Mouse (Mus musculus): ENCODE data around the gene Timm8a2. TPM values are rescaled to one million over a fixed set of nuclear protein-coding genes. Genes with fewer than 3 reads are reported as not detected.
A peak's percentile ranks its signal among the peaks of the same experiment; 100 is the strongest.

The Timm8a2 gene
- not detected in 2 replicates for polyA plus RNA-seq (2016; fragmentation: Nextera tagmentation; extraction: Ambion mirVana)

DNA sequence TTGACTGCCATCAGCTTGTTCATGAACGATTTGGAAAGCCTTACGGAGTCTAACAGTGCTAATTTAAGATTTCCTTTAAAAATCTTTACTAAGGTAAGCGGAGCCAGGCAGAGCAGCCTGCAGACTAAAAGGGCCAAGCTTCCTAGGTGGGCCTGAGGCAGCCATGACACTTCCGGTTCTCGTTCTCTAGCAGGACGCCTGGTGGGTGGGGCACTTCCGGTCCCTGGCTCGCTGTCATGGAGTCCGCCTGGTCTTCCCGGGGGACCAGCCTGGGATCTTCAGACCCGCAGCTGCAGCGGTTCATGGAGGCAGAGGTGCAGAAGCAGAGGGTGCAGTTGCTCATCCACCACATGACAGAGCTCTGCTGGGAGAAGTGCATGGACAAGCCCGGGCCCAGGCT lies at the start of gene Timm8a2:
Timm8a2 (plus strand) TSS at position 224 of the 400 bp plus-strand sequence.
- DNase-seq (ENCODE audit: low spot score): no peak
- no peaks in the 10 kb centered on the region; the same call in 1 of the 2 replicates for H3K4me1 ChIP-seq
- no peaks in the 10 kb centered on the region; the same call in 1 of the 2 replicates for H3K9me3 ChIP-seq
- H3K4me3 ChIP-seq: no peak within 1 kb of the TSS
- H3K27me3 ChIP-seq (ENCODE audit: insufficient read depth, poor library complexity, severe bottlenecking): no peaks in the 10 kb centered on the region
- no peaks in the 10 kb centered on the region for H3K36me3 ChIP-seq
- no peak within 1 kb of the TSS for H3K27ac ChIP-seq
- WGBS: 91% methylated on average over 13 of the region's 13 CpGs

DNA sequence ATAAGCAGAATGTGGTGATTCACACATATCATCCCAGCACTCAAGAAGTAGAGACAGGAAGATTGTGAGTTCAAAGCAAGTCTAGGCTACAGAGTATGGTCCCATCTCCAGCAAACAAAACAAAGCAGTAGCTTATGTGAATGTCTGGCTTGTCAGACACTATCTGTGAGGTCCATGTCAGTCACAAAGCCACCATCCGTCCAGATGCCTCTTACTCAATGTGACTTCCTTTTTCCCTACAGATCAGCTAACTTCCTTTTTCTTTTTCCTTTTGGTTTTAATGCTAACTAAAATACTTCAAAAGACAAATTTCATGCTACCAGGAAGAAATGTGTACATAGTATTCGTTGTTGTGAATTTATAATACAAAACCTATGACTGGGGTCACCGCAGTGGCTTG lies 49.0 kb upstream of the Timm8a2 start:
- DNase-seq (ENCODE audit: low spot score): no peak
- H3K9me3 ChIP-seq: no peaks in the 10 kb centered on the region
- H3K27ac ChIP-seq: no peak overlapping the region
- H3K36me3 ChIP-seq: no peaks in the 10 kb centered on the region
- WGBS: 67% methylated on average over 3 of the region's 3 CpGs
- peaks cover 20% of the 10 kb centered on the region for H3K4me1 ChIP-seq
- no peak overlapping the region for H3K4me3 ChIP-seq
- no peaks in the 10 kb centered on the region for H3K27me3 ChIP-seq (ENCODE audit: insufficient read depth, poor library complexity, severe bottlenecking)

DNA sequence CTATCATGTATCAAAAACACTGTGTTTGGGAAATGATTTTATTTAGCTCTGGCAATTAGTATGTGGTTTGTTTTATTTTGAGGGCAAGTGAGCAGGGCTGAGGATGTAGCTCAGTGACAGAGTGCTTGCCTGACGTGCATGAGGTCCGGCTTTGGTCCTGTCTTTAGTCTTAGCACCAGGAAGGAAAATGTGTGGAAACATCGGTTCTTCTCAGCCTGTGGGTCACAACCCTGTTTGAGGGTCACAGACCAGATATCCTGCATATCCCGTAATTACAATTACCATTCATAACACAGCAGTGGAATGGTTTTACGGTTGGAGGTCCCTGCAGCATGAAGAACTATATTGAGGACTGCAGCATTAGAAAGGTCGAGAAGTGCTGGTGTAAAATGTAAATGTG lies 48.4 kb upstream of the Timm8a2 start:
- Histone ChIP-seq H3K9me3 (no peaks in the 10 kb centered on the region), H3K4me3 (no peak overlapping the region), H3K27ac (no peak overlapping the region), H3K27me3 (ENCODE audit: insufficient read depth, poor library complexity, severe bottlenecking) (no peaks in the 10 kb centered on the region), H3K36me3 (no peaks in the 10 kb centered on the region), H3K4me1 (peaks cover 20% of the 10 kb centered on the region)
- 81% methylated on average over 6 of the region's 6 CpGs for WGBS
- DNase-seq (ENCODE audit: low spot score): no peak

DNA sequence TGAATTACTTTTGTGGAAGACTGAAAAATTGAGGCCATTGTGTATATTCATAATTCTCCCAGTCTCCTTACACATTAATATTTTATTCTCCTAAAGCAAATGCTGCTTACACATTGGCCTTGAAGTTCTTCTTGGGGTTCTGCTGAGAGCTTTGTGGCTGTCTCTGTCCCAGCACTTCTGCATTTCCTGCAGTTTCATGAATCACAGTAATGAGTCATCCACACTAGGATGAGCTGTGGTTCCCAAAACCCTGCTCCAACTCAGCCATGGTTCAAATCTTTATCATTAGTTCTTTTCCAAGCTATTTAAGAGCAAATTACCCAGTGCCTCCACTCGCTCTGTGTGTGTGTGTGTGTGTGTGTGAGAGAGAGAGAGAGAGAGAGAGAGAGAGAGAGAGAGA lies 47.2 kb upstream of the Timm8a2 start:
- Histone ChIP-seq H3K9me3 (no peaks in the 10 kb centered on the region), H3K27ac (no peak overlapping the region), H3K36me3 (no peaks in the 10 kb centered on the region), H3K4me3 (no peak overlapping the region), H3K27me3 (ENCODE audit: insufficient read depth, poor library complexity, severe bottlenecking) (no peaks in the 10 kb centered on the region), H3K4me1 (peaks cover 25% of the 10 kb centered on the region)
- 85% methylated on average over 1 of the region's 1 CpGs for WGBS
- no peak for DNase-seq (ENCODE audit: low spot score)

DNA sequence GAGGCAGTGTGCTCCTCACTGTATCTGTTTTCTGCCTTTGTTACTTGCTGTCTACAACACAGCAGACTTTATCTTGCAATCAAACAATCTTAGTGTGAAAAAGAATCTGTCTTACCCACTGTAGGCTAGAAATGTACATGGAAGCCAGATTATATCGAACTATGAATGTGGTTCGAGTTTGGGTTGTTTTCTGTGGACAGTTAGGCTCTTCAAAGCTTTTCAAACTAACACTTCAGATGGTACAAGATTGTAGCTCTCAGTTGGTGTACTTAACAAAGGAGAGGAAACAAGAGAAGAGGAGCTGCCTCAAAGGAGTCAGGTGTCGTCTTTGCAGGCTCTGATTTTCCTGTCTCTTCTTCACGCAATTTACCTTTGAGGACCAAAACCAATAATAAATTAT lies 46.8 kb upstream of the Timm8a2 start:
- WGBS: 79% methylated on average over 4 of the region's 4 CpGs
- no peak for DNase-seq (ENCODE audit: low spot score)

DNA sequence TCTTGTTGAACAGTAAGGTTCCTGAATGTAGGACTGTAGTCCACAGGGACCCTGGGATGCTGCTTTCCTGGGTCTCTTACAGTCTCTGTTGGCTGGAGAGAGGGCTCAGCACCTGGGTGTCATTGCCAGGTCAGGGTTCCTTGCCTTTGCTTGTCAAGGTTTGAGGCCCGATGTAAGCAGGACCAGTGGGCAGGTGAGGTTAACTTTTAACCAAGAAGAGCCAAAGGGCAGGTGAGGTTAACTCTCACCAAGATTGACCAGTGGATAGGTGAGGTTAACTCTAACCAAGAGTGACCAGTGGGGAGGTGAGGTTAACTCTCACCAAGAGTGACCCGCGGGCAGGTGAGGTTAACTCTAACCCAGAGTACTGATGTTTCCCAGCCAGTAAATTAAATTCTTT lies 45.1 kb upstream of the Timm8a2 start:
- peaks cover 5% of the 10 kb centered on the region for H3K36me3 ChIP-seq
- WGBS: 90% methylated on average over 3 of the region's 3 CpGs
- DNase-seq (ENCODE audit: low spot score): no peak
- no peaks in the 10 kb centered on the region for H3K9me3 ChIP-seq
- H3K27me3 ChIP-seq (ENCODE audit: insufficient read depth, poor library complexity, severe bottlenecking): no peaks in the 10 kb centered on the region
- H3K4me3 ChIP-seq: no peak overlapping the region
- no peak overlapping the region for H3K27ac ChIP-seq
- H3K4me1 ChIP-seq: peaks cover 8% of the 10 kb centered on the region

More for the DNA sequence above, 46.8 kb upstream of the Timm8a2 start:
- Histone ChIP-seq H3K4me1 (peaks cover 25% of the 10 kb centered on the region), H3K27ac (no peak overlapping the region), H3K9me3 (no peaks in the 10 kb centered on the region), H3K36me3 (no peaks in the 10 kb centered on the region), H3K27me3 (ENCODE audit: insufficient read depth, poor library complexity, severe bottlenecking) (no peaks in the 10 kb centered on the region), H3K4me3 (no peak overlapping the region)

DNA sequence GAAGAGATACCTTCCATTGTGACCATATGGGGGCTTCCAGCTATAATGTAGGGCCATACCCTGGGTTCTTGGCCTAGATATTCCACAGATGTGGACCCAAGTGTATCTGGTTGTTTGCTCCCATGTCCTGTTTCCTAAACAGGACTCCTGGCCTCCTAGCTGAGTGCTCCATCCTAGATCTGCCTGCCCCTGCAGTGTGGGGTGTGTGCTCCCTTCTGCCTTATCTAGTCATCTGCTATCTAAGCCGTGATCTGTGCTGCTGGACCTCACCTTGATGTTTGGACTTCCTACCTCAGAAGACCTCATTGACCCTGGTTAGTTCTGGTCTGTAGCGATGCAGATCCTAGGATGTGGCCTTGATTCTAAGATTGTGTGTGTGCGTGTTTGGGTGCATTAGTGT lies 44.6 kb upstream of the Timm8a2 start:
- Histone ChIP-seq H3K4me3 (no peak overlapping the region), H3K9me3 (no peaks in the 10 kb centered on the region), H3K27ac (no peak overlapping the region), H3K36me3 (peaks cover 10% of the 10 kb centered on the region), H3K4me1 (peaks cover 6% of the 10 kb centered on the region; the same call in 1 of the 2 replicates), H3K27me3 (ENCODE audit: insufficient read depth, poor library complexity, severe bottlenecking) (no peaks in the 10 kb centered on the region)
- WGBS: 95% methylated on average over 3 of the region's 3 CpGs
- DNase-seq (ENCODE audit: low spot score): no peak

DNA sequence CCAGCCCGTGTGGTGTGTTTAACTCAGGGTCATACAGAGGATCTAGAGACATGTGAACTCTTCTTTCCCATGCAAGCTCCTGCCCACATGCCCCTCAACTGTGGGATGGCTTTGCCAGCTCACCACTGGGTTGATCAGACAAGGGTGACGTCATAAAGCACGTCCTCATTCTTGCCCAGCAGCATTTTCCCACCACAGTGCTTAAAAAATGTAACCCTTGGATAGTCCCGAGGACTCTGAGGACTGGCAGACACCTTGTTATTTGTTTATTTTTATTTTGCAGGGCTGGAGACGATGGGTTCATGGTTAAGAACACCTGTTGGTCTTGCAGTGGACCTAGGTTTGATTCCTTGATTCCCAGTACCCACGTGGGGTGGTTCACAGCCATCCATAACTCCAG lies 43.6 kb upstream of the Timm8a2 start:
- peaks cover 6% of the 10 kb centered on the region; the same call in 1 of the 2 replicates for H3K4me1 ChIP-seq
- 83% methylated on average over 6 of the region's 6 CpGs for WGBS
- no peak for DNase-seq (ENCODE audit: low spot score)
- H3K9me3 ChIP-seq: no peaks in the 10 kb centered on the region
- H3K36me3 ChIP-seq: peaks cover 18% of the 10 kb centered on the region
- no peak overlapping the region for H3K27ac ChIP-seq
- H3K27me3 ChIP-seq (ENCODE audit: insufficient read depth, poor library complexity, severe bottlenecking): no peaks in the 10 kb centered on the region
- no peak overlapping the region for H3K4me3 ChIP-seq

DNA sequence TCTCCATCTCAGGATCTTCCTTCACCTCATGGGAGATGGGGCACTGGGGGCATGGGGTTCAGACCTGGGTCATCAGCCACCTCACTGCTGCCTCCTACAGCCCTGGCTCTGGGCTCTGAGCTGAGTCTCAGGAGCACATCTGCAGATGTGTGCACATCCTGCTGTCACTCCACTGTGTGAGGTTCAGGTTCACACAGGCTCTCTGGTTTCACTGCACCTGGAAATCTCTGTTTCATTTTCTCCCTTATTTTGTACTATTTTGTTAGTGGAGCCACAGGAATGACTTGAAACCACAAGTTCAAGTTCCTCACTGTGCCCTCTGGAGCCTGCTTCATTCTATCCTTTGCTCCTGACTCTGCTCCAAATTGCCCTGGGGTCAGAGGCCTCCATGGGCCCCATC lies 42.6 kb upstream of the Timm8a2 start:
- Histone ChIP-seq H3K27me3 (ENCODE audit: insufficient read depth, poor library complexity, severe bottlenecking) (no peaks in the 10 kb centered on the region), H3K4me1 (peaks cover 6% of the 10 kb centered on the region; the same call in 1 of the 2 replicates), H3K27ac (no peak overlapping the region), H3K36me3 (peaks cover 27% of the 10 kb centered on the region), H3K9me3 (no peaks in the 10 kb centered on the region), H3K4me3 (no peak overlapping the region)
- no peak for DNase-seq (ENCODE audit: low spot score)

DNA sequence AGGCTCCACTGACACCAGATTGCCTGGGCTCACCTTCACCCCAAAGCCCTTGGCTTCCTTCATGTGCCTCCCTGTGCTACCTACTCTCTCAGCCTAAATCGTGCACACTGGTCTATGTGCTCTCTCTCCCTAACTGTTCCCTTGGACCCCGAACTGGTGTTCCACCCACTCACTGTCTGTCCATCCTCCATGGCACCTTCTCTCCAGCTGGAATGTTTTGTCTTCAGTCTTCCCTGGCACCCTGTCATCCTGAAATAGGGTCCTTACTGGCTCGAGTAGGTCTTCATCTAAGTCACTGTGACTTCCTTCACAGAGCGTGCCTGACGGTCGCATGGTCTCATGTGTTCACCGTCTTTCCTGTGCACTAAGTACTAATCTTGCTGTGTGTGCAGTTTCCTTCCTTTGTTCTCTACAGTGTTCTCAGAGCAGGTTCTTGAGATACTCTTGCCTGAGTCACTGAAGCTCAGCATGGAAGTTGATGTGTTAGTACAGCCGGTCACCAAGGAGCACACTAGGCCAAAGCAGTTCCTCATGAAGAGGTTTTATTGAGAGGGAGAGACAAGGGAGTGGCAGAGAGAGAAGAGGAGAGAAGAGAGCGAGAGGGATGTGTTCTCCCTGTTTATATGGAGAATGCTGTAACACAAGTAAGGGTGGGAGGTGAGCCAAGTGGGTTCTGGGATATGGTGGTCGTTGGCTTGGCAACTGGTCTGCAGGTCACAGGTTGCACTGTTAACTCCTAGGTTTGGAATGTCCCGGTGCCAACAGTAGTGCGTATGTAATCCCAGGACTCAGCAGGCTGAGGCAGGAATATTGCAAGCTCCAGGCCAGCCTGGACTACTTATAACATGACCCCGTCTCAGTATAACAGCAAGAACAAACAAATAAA lies 41.8 kb upstream of the Timm8a2 start:
- WGBS: 81% methylated on average over 13 of the region's 13 CpGs
- peak; percentile 60 for DNase-seq (ENCODE audit: low spot score)
- no peak overlapping the region for H3K27ac ChIP-seq
- H3K36me3 ChIP-seq: peaks cover 30% of the 10 kb centered on the region
- H3K9me3 ChIP-seq: no peaks in the 10 kb centered on the region
- no peaks in the 10 kb centered on the region for H3K27me3 ChIP-seq (ENCODE audit: insufficient read depth, poor library complexity, severe bottlenecking)
- peaks cover 8% of the 10 kb centered on the region; the same call in 1 of the 2 replicates for H3K4me1 ChIP-seq
- no peak overlapping the region for H3K4me3 ChIP-seq

DNA sequence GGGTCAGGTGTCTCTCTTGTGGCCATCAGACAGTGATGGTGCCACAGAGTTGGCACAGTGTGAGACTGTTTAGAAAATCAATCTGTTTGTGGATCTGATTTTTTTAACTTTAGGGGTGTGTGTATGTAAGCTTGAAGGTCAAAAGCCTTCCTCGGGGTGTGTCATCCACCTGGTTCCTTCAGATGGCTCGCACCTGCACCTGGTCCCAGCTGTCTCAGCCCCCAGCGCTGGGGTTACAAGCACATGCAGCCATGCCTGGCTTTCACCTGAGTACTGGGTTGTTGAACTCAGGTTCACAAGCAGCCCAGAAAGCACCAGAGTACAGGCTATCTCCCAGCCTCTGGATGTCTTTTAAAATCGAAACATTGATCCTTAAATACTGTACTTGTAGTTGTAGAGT lies 40.9 kb upstream of the Timm8a2 start:
- DNase-seq (ENCODE audit: low spot score): peak; percentile 67
- peaks cover 8% of the 10 kb centered on the region; the same call in 1 of the 2 replicates for H3K4me1 ChIP-seq
- peaks cover 36% of the 10 kb centered on the region for H3K36me3 ChIP-seq
- no peaks in the 10 kb centered on the region for H3K9me3 ChIP-seq
- H3K4me3 ChIP-seq: no peak overlapping the region
- H3K27ac ChIP-seq: no peak overlapping the region
- no peaks in the 10 kb centered on the region for H3K27me3 ChIP-seq (ENCODE audit: insufficient read depth, poor library complexity, severe bottlenecking)
- WGBS: 90% methylated on average over 4 of the region's 4 CpGs

DNA sequence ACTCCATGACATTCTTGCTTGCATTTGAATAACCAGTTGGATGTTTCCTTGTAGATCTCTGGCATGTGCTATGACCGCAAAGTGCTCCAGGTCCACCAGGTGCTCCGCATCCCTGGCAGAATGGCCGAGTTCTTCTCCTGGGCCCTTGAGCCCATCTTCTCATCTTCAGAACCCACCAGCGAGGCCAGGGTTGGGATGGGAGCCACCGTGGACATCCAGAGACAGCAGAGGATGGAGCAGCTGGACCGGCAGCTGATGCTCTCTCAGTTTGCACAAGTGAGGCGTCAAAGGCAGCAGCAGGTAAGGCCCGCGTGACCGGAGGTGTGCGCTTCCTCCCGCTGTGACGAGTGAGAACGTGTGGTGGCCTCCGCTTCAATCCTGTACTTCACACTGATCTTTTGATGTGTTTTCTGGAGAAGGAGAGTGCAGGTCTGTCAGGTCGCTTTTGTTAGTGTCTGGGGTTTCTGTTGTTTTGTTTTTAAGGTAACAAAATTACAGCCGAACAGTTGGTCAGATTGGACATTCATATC lies 40.2 kb upstream of the Timm8a2 start:
- DNase-seq (ENCODE audit: low spot score): peak; percentile 64
- peaks cover 8% of the 10 kb centered on the region; the same call in 1 of the 2 replicates for H3K4me1 ChIP-seq
- peaks cover 37% of the 10 kb centered on the region for H3K36me3 ChIP-seq
- H3K4me3 ChIP-seq: no peak overlapping the region
- H3K9me3 ChIP-seq: no peaks in the 10 kb centered on the region
- 92% methylated on average over 17 of the region's 17 CpGs for WGBS
- no peak overlapping the region for H3K27ac ChIP-seq
- H3K27me3 ChIP-seq (ENCODE audit: insufficient read depth, poor library complexity, severe bottlenecking): no peaks in the 10 kb centered on the region

DNA sequence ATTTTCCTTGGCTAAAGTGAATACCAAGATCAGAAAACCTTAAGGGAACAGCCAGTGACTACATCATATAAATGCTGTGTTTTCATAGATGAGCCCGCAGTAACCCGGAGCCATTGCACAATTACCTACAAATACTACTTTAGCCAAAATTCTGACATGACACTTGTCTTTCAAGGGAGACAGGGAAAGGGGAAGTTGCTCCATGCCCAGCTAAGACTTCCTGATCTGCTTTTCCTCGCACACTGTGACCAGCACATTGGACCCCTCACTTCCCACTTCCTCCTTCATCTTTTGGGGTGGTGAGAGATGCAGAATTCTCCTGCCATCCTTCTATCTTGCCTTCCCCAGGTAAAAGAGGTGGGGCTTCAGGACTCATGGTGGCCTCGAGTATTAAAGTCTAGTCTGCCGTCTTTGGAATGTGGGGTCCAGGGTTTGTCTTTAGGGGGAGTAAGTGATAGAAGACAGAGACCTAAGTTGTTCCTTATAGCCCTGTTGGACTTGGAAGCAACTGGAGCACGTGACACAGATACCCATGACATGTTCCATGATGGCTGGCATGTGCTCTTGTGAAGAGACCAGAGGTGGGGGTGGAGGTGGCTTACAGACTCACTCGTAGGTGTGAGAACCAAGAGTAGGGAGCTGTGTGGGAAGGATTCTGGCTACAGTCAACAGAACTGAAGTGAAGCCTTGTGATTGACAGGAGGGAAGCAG lies 39.5 kb upstream of the Timm8a2 start:
- Histone ChIP-seq H3K9me3 (no peaks in the 10 kb centered on the region), H3K4me3 (no peak overlapping the region), H3K36me3 (peaks cover 39% of the 10 kb centered on the region), H3K27ac (no peak overlapping the region), H3K4me1 (peaks cover 8% of the 10 kb centered on the region; the same call in 1 of the 2 replicates), H3K27me3 (ENCODE audit: insufficient read depth, poor library complexity, severe bottlenecking) (no peaks in the 10 kb centered on the region)
- WGBS: 87% methylated on average over 7 of the region's 7 CpGs
- peak; percentile 65 for DNase-seq (ENCODE audit: low spot score)
